Mouse (Mus musculus): Measurements from ENCODE around the gene Kpna7.
"Not testable (repeated sequence)": the region's sequence is repeated elsewhere in the genome, so short reads cannot be mapped to it uniquely, and the experiment has no call there.

Kpna7 gene

DNA sequence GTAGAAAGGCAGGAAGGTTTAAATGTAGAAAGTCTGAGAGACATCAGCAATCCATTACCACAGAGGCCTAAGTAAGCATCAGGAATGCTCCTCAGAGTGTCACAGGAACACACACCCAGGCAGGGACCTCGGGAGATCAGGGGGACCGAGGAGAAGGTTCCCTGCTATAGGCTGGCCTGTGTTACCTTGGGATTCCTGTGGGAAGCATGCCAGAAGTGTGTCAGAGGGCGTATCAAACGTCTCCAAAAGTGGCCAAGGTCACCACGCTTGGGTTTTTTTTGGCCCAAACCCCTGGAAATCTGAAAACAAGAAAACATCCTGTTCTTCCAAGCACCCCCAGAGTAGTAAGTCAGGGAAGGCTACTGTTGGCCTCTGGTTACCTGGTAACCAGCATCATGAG is 51.4 kb downstream of the Kpna7 start, which contains the start of gene Gm4871:
Gm4871 (minus strand) TSS at position 364 of the 400 bp plus-strand sequence.
- ATAC-seq (ENCODE audit: insufficient number of reproducible peaks, low FRiP score, low TSS enrichment): not testable (repeated sequence)

DNA sequence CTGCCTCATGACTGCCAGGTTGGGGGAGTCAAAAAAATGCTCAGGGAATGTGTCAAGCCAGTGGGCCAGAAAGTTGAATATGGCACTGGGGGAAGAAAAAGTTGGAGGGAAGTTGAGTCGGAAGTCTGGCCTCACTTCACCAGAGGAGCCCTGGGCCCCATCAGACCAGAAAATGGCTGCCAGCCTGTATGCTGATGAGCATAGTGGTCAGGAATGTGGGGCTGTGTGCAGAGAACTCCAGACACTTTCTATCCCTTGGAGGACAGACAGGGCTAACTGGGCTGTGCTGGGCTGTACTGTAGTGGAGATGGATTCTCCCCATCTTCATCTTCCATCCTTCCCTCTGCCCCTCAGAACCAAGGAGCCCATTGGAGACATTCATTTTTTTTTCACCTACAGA is 53.4 kb downstream of the Kpna7 start:
- ATAC-seq (ENCODE audit: insufficient number of reproducible peaks, low FRiP score, low TSS enrichment): not testable (repeated sequence)

DNA sequence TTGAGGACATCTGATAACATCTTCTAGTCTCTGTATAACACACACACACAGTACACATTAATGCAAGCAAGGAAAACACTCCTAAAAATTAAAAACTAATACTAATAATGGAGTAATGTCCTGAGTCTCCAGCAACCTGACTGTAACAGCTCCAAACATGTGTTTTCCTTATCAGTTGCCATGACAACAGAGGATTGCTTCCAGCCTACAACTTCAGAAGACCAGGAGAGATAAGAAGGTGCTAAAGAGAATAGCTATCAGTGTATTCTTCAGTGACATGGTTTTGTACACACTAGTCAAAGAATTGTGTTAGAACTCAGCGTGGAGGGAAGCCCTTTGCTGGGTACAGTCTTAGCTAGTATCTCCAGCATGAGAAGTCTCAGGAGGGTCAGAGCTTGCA is 63.1 kb downstream of the Kpna7 start:
- not testable (repeated sequence) for ATAC-seq (ENCODE audit: insufficient number of reproducible peaks, low FRiP score, low TSS enrichment)

DNA sequence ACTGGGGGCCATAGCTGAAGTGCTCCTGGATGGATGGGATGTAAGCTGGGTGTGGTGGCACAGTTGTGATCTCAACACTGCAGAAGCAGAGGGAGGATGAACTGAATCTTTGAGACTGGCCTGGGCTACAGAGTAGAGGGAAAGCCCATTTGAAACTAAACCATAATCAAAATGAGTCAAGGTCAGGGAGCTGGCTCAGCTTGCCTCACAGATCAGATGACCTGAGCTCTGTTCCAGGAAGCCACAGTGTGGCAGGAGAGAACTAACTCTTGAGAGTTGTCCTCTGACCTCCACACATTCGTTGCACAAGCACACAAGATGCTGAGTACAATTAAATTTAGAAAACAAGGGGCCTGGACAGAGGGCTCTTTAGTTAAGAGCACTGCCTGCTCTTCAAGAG is 63.6 kb downstream of the Kpna7 start:
- not testable (repeated sequence) for ATAC-seq (ENCODE audit: insufficient number of reproducible peaks, low FRiP score, low TSS enrichment)

DNA sequence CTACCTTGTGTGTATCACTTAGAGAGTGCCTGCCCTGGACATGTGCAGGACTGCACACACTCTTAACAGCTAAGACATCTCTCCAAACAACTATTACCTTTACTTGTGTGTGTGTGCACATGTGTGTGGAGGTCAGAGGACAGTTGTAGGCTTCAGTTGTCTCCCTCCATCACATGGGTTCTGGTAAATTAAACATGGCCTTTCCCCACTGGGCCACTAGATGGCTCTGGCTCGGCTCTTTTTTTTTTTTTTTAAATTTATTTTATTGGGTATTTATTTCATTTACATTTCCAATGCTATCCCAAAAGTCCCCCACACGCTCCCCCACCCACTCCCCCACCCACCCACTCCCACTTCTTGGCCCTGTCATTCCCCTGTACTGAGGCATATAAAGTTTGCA is 67.1 kb downstream of the Kpna7 start:
- not testable (repeated sequence) for ATAC-seq (ENCODE audit: insufficient number of reproducible peaks, low FRiP score, low TSS enrichment)

DNA sequence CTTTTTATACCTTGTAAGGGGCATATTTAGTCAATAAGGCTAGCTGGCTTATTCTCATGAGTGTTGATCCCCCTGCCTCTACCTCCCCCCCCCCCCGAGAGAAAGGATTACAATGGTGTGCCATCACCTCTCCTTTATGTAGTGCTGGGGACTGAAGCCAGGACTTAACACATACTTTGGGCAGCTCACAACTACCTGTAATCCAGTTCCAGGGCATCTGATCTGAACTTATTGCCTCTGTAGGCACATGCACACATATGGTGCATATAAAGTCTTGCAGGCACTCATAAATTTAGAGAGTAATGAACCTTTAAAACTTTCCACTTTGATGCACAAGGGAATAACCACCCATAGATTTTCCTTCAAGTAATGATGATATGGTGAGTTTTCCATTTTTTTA is 69.6 kb downstream of the Kpna7 start:
- no peak for ATAC-seq (ENCODE audit: insufficient number of reproducible peaks, low FRiP score, low TSS enrichment)

DNA sequence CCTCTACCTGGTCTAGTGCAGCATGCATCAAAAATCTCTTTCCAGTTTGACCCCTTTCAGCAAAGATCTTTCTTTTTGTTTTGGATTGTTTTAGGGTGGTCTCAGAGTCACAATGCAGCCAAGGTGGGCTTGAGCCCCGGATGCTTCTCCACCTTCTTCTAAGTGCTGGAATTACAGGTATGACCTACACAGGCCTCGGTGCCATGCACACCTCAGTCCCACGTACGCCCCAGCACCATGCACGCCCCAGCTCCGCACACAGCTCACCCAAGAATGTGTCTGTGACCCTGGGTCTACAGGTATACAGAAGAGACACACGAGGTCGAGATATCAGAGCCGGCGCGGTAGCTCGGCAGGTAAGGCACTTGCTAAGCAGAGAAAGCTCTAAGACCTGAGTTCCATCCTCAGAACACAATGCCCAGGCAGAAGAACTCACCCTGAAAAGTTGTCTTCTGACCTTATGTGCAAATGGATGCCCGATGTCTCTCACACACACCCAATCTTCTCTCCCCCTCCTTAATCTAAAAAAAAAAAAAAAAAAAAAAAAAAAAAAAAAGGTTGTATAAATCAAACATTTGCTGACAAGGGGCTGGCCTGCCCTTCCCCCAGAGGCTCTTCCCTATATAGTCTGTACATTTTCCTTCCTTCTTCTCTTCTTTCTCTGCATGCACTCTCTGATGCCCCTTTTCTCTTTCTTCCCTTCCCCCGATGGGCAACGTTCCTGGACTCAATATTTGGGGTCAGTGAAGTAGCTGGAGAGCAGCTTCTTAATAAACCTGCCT is 74.8 kb downstream of the Kpna7 start:
- no peak for ATAC-seq (ENCODE audit: insufficient number of reproducible peaks, low FRiP score, low TSS enrichment)

DNA sequence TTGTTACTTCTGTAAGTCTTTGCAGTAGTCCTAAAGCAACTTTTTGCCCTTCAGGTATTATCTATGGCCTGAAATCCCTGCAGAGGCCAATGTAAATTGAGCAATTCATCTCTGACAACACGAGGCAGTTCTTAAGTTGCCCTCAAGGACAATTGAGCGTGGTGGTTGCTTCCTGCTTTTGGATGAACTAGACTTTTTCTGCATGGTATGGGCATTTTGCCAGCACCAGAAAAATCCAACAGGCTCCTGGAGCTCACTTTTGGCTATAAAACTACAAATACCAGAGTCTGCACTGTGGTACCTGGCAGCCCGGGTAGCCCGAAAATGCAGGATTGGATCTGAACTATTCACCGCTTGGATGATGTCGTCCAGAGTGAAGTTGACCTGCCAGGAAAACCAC is 78.2 kb downstream of the Kpna7 start:
- no peak for ATAC-seq (ENCODE audit: insufficient number of reproducible peaks, low FRiP score, low TSS enrichment)

DNA sequence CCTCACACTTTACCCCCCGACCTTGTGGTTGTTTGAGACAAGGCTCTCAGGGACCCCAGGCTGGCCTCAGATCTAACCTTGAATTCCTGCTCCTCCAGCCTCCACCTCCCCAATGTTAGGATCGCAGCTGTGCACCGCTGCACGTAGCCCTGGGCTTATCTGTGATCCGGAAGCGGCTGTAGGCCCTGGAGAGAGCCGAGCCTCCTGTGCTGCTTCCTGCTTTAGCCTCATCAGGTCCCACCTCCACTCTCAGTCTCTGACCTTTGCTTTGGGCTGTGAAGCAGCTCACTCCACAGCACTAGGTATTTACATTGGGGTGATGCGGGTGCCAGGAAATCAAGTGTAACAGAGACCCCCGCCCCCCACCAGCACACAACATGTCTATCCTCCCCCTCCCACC is 79.3 kb downstream of the Kpna7 start:
- ATAC-seq (ENCODE audit: insufficient number of reproducible peaks, low FRiP score, low TSS enrichment): no peak

DNA sequence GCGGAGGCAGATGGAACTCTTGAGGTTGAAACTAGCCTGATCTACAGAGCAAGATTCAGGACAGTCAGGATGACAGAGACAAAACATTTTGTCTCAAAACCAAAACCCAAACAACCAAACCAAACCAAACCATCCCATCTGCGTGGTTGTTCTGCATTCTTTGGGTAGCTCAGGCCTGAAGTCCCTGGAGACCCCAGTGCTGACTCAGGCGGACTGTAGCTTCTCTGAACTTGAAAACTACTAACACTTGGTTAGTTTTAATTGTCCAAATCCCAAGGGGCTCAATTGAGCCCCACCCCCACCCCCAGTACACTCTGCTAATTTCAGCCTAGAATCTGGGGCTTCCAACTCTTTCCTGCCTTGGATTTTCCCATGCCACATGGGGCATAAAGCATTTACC is 80.5 kb downstream of the Kpna7 start:
- ATAC-seq (ENCODE audit: insufficient number of reproducible peaks, low FRiP score, low TSS enrichment): no peak

DNA sequence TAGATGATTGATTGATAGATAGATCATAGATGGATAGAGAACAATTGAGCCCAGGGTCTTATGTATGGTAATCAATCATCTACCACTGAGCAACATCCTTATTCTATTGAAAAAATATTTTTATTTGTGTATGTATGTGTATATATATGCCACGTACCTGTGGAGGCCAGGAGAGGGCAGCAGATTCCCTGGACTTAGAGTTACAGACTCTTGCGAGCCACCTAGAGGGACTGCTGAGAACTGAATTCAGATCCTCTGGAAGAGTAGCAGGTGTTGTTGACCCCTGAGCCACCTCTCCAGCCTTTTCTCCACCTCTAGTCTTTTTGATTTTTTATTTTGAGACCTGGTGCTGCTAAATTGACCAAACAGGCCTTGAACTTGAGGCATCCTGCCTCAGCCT is 85.3 kb downstream of the Kpna7 start:
- no peak for ATAC-seq (ENCODE audit: insufficient number of reproducible peaks, low FRiP score, low TSS enrichment)

DNA sequence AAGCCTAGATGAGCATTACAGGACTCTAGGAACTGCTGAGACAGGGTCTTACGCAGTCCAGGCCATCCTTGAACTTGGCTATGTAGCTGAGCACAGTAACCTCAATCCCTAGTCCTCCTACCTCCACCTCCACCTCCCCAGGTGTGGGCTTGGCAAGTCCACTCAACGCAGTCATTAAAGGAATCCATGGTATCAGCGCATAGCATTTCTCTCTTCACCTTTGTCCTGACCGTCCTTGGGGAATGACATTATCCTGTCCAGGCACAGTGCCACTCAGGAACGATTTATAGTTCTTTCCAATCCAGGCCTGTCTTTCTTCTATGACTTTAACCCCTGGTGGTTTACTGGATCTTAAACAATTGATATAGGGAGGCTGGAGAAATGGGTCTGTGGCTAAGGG is 93.3 kb downstream of the Kpna7 start:
- ATAC-seq (ENCODE audit: insufficient number of reproducible peaks, low FRiP score, low TSS enrichment): no peak

DNA sequence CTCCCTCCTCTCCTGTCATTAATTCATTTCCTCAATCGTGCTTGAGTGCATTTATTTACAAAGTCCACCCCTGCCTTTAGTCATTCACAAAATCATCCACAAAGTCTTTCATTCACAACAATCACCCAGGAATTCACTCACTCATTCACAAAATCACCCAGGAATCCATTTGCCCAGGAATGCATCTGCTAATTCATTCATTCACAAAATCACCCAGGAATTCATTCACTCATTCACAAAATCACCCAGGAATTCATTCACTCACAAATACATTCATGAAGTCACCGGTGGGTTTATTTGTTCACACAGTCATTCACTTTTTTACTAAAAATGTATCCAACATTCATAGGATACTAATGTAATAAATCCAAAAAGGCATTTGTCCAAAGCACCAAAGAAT is 93.8 kb downstream of the Kpna7 start:
- ATAC-seq (ENCODE audit: insufficient number of reproducible peaks, low FRiP score, low TSS enrichment): no peak

DNA sequence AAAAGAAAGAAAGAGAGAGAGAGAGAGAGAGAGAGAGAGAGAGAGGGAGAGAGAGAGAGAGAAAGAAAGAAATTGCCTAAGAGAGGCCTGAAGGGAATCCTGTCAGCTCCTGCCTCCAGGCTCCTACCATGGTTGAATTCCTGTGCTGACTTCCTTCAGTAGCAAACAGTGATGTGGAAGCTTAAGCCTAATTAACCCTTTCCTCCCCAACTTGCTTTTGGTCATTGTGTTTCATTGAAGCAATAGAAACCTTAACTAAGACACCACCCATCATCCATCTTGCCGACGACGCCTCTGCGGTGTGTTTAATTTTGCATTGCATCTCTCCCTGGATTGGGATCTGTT is 94.8 kb downstream of the Kpna7 start:
- ATAC-seq (ENCODE audit: insufficient number of reproducible peaks, low FRiP score, low TSS enrichment): no peak

DNA sequence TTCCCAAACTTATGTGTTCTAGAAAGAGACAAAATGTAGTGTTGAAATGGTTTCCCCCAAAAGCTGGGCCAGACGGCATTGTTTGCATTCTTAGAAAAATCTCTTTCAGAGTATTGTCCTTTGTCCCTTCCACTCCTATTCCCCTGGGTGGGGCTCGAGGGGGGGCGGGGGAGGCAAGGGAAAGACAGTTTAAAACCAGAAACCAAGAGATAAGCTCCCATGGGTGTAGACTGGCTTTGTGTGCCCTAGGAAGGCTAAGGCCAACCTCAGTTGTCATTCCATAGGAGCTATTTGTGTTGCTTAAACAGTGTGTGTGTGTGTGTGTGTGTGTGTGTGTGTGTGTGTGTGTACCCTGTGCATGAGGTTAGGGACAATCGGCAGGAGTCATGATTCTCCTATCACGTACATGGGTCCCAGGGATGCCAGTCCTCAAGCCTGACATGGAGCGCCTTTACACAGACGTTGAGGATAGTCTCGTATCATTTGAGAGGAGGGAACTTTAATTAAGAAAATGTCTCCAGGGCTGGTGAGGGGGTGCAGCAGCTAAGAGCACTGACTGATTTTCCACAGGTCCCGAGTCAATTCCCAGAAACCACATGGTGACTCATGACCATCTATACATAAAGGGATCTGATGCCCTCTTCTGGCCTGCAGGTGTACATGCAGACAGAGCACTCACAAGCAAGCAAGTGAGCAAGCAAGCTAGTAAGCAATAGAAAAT is 95.3 kb downstream of the Kpna7 start:
- no peak for ATAC-seq (ENCODE audit: insufficient number of reproducible peaks, low FRiP score, low TSS enrichment)

DNA sequence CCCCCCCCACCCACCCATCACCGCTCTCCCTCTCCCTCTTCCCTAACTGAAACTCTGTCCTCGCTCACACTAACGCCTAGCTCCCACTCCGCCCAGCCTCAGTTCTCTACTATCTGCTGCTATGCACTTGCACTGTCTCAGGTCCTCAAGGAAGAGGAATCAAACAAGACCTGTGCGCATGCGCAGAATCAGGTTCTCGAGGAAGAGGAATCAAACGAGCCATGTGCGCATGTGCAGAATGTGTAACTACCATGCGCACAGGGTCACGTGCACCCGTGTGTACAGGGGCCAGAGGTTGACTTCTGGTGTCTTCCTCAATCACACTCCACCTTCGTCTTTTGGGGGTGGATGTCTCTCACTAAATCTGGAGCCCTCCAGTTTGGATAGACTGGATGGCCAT is 96.3 kb downstream of the Kpna7 start:
- no peak for ATAC-seq (ENCODE audit: insufficient number of reproducible peaks, low FRiP score, low TSS enrichment)

DNA sequence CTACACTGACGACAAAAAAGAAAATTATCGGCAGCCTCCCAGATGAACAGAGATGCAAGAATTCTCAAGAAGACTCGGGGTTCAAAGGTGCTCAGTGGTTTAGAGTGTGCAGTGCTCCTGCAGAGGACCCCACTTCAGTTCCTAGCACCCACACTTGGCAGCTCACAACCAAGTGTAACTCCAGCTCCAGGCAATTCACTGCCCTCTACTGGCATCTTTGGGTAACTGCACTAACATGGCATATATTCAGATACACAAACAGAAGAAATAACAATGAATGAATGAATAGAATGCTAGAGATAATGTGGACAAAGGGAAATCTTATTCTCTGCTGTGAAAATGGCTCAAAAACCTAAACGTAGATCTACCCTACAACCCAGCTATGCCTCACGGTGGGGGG is 99.0 kb downstream of the Kpna7 start:
- no peak for ATAC-seq (ENCODE audit: insufficient number of reproducible peaks, low FRiP score, low TSS enrichment)

DNA sequence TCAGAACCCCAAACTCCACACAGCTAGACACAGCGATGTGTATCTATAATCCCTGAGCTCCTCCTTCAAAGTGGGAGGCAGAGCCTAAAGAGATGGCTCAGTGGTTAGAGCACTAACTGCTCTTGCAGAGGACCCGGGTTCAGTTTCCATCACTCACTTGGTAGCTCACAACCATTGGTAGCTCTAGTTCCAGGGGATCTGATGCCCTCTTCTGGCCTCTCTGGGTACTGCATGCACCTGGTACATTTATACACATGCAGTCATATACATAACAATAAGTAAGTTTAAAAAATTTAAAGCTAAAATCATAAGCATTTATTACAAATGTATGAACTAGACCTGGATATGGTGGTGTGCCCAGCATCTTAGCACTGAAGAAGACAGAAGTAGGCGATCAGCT is 100.6 kb downstream of the Kpna7 start:
- no peak for ATAC-seq (ENCODE audit: insufficient number of reproducible peaks, low FRiP score, low TSS enrichment)

DNA sequence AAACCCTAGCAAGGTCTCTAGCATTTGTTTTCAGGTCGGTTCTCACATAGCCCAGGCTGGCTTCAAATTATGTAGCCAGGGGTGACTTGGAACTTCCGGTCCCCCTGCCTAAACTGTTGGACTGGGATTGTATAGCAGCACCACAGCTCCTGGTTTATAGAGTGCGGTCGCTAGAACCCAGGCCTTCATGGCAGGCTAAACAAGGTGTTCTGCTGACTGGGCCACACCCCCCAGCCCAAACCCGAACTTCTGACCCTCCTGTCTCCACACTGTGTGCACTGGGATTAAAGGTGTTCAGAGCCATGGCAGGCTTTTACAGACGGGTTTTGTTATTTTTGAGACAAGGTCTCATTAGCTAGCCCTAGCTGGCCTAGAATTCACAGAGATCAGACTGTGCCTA is 104.7 kb downstream of the Kpna7 start:
- ATAC-seq (ENCODE audit: insufficient number of reproducible peaks, low FRiP score, low TSS enrichment): no peak

DNA sequence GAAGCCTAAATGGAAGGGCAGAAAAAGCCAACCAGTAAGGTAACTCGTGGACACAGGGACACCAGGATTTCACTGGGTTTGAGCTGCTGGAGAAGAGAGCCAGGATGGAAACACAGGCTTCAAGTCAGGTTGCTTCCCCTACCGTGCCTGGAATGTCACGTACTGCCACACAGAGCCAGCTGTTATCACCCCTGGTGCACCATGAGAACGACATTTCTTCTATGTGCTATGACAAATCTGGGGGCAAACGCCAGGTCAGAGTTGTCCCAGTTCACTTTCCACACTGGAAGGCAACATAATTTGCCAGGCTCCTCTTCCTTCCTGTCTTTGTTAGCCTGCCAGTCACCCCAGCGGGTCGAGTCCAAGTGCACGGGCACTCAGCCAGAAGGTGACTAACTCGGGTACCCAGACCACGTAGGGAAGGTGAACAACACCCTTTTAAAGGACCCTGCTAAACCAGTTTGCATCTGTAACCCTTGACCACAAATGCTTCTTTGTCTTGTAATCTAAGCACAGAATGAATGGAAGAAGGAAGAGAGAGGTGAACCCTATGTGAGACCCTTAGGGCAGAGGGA is 105.2 kb downstream of the Kpna7 start:
- ATAC-seq (ENCODE audit: insufficient number of reproducible peaks, low FRiP score, low TSS enrichment): no peak

DNA sequence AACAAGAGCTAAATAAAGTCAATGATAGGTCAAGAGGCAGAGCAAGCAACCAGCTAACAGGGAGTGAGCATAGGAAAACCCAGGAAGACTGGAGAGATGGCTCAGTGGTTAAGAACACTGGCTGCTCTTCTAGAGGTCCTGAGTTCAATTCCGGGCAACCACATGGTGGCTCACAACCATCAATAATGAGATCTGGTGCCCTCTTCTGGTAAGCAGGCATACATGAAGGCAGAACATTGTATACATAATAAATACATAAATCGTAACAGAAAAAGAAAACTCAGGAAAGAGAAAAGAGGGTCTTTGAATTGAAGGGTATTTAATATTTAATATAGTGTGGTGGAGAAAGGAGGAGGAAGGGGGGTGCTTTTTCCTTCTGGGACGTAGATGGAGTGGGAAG is 112.6 kb downstream of the Kpna7 start:
- no peak for ATAC-seq (ENCODE audit: insufficient number of reproducible peaks, low FRiP score, low TSS enrichment)
